Mouse (Mus musculus) embryonic facial prominence, embryonic 15.5 days (tissue): Measurements from ENCODE around the gene Gm20716. TPM values are rescaled to one million over a fixed set of nuclear protein-coding genes. Genes with fewer than 3 reads are reported as not detected.

Experiments
- ATAC-seq: fragments of 200-750 bp; cut with Nextera tagmentation; 2 replicates; pipeline ENCODE4 v1.8.0; 2017; ENCODE audit warnings: low read depth, moderate TSS enrichment; ENCODE audit not compliant: insufficient number of reproducible peaks, low FRiP score, low TSS enrichment
- H3K27ac ChIP-seq: fragments of 300-500 bp; sonication (generic); replicated peaks from 2 replicates; pipeline ENCODE4 v1.5.1; 2015; ENCODE audit warnings: mild to moderate bottlenecking, inconsistent platforms
- H3K27me3 ChIP-seq: fragments of 300-500 bp; sonication (generic); 2 replicates; pipeline ENCODE4 v1.6.1; 2015; ENCODE audit warnings: inconsistent platforms
- H3K36me3 ChIP-seq: fragments of 300-500 bp; sonication (generic); 2 replicates; pipeline ENCODE4 v1.6.1; 2015; ENCODE audit warnings: mild to moderate bottlenecking, inconsistent platforms
- H3K4me1 ChIP-seq: fragments of 300-500 bp; sonication (generic); 2 replicates; pipeline ENCODE4 v1.6.1; 2015; ENCODE audit warnings: inconsistent platforms
- H3K4me2 ChIP-seq: fragments of 300-500 bp; sonication (generic); replicated peaks from 2 replicates; pipeline ENCODE4 v1.6.1; 2015; ENCODE audit warnings: mild to moderate bottlenecking, inconsistent platforms
- H3K4me3 ChIP-seq: fragments of 300-500 bp; sonication (generic); replicated peaks from 2 replicates; pipeline ENCODE4 v1.5.1; 2015; ENCODE audit warnings: mild to moderate bottlenecking, inconsistent platforms
- H3K9ac ChIP-seq: fragments of 300-500 bp; sonication (generic); 2 replicates; pipeline ENCODE4 v1.6.1; 2015; ENCODE audit warnings: inconsistent platforms
- H3K9me3 ChIP-seq: fragments of 300-500 bp; sonication (generic); replicated peaks from 2 replicates; pipeline ENCODE4 v1.6.1; 2016; ENCODE audit warnings: inconsistent platforms
- WGBS: fragments of 180-500 bp; shearing (Covaris S2); methylation state at CpG from one replicate; pipeline ENCODE4 v1.1.7; 2015; 5-methylcytosine and 5-hydroxymethylcytosine counted together
- polyA plus RNA-seq: library from polyadenylated mRNA; unstranded; fragments of >200 nt; fragmentation: Nextera tagmentation; extraction: Ambion mirVana; gene quantifications from 2 replicates; pipeline ENCODE4 v1.2.1, GENCODE M21; 2015

Gene Gm20716
- polyA plus RNA-seq, 1 experiment from 2014 or later: 18.6 TPM

DNA sequence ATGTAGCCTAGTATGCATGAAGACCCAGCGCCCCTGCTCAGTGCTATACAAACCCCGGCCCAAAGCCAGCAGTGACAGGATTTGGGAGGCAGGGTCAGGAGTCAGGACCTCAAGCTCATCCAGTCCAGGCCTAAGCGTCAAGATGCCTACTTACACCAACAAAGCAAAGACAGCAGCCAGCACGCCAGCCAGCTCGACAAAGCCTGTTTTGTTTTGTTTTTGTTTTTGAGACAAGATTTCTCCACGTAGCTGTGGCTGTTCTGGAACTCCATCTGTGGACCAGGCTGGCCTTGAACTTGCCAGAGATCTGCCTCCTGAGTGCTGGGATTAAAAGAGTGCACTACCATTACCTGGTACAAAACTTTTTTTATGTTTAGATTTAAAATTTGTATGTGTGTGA lies 6.8 kb downstream of the Gm20716 start:
- H3K4me3 ChIP-seq: no peak overlapping the region
- H3K9me3 ChIP-seq: no peaks in the 10 kb centered on the region
- 85% methylated on average over 6 of the region's 6 CpGs for WGBS
- no peak overlapping the region for H3K4me2 ChIP-seq
- H3K27ac ChIP-seq: no peak overlapping the region
- no peak overlapping the region for H3K9ac ChIP-seq
- H3K36me3 ChIP-seq: peaks cover 76% of the 10 kb centered on the region
- peaks cover 4% of the 10 kb centered on the region for H3K4me1 ChIP-seq
- ATAC-seq: no peak
- no peaks in the 10 kb centered on the region for H3K27me3 ChIP-seq

DNA sequence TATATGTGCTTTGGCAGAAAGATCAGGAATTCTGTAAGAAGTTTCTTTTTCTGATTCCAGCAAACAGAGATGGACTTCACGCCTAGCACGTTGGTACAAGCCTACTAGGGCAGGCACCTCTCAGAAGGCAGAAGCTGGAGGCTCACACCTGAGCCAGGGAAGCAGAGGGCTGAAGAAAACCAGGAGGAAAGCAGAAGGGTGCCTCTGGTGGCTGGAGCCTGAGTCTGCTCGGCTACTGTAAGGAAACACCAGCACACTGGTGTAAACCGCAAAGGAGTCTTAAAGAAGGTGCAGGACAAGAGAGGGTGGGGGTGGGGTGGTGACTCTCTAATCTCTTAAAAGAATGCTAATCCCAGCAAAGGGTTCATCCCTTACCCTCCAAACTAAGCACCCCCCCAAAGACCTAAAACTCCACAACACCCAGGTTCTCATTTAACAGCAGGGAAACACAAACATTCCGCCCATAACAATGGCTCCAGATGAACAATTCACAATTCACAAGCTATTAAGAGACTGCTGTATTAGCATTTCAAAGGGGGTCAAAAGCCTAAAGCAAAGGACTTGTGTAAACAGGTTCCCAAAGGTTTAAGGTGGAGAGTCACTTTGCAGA lies 16.3 kb downstream of the Gm20716 start:
- Histone ChIP-seq H3K36me3 (peaks cover 88% of the 10 kb centered on the region), H3K4me1 (no peaks in the 10 kb centered on the region), H3K4me2 (no peak overlapping the region), H3K9ac (no peak overlapping the region), H3K27ac (no peak overlapping the region), H3K4me3 (no peak overlapping the region), H3K27me3 (no peaks in the 10 kb centered on the region), H3K9me3 (no peaks in the 10 kb centered on the region)
- WGBS: 45% methylated on average over 5 of the region's 5 CpGs
- no peak for ATAC-seq

DNA sequence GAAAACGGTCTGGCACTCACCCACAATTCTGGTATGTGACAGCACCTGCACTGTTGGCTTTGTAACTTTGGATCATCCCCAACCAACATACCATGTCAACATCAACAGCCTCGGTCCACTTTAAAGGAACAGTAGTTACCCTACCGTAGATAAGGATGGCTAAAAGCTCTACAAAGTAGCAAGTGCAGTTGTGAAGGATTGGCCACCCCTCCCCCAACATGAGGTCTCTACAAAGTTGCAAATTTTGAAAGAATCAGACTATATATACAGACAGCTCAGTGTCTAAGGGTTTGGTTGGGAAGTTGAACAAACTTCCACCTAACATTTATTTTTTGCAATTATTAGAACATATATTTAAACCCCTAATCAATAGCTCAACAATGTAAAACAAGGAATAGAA lies 22.3 kb downstream of the Gm20716 start:
- Histone ChIP-seq H3K27me3 (no peaks in the 10 kb centered on the region), H3K27ac (peak overlapping the region; percentile 99; the same call in 1 of the 2 replicates), H3K9ac (no peak overlapping the region), H3K4me1 (peaks cover 13% of the 10 kb centered on the region; the same call in 1 of the 2 replicates), H3K36me3 (peaks cover 44% of the 10 kb centered on the region), H3K4me3 (peak overlapping the region; percentile 87; the same call in 1 of the 2 replicates), H3K9me3 (no peaks in the 10 kb centered on the region), H3K4me2 (no peak overlapping the region)
- WGBS: 94% methylated on average over 3 of the region's 3 CpGs
- no peak for ATAC-seq

DNA sequence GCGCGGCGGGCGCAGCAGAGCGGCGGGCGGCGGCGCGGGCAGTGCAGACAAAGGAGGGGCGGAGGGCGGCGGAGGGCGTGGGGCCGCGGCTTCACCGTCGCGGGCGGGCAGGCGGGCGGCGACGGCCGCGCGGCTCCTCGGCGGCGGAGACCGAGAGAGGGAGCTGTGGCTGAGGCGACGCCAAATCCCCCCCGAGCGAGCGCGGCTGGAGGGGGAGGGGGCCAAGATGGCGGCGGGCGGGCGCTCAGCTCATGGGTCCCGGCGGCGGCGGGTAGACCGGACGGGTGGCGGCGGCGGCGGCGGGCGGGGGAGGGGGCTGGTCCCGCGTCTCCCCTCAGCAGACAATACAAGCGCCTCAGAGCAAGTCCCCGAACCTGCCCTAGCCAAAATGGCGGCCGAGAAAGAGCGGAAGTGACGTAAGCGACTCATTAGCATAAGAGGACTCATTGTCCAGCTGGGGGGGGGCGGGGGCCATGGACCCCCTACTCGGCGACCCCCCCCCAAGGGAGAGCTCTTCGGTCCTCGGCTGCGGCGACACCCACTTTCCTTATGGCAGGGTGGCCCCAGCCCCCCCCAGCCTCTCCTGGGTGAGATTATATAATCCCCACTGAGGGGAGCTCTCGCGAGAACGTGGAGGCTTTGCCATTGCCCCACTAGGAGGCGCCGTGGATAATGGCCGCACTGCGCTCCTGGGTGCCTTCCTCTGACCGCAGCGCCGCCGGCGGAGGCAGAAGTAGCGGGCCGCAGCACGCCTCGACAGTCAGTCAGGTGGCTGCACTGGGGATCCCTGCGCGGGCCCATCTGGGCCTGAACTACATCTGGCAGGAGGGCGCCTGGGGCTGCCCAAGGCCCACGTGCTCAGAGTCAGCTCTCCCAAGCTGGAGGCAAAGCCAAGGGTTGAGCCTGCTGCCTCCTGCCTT lies 23.2 kb downstream of the Gm20716 start, which contains the start of gene Adnp:
Gene Adnp (minus strand): TSS at position 388 of the 920 bp plus-strand sequence.
- Histone ChIP-seq H3K36me3 (peaks cover 35% of the 10 kb centered on the region), H3K27ac (peak within 1 kb of the TSS; percentile 99), H3K4me2 (peak within 1 kb of the TSS; percentile 67), H3K9me3 (no peaks in the 10 kb centered on the region), H3K4me3 (peak within 1 kb of the TSS; percentile 87), H3K27me3 (no peaks in the 10 kb centered on the region), H3K4me1 (peaks cover 13% of the 10 kb centered on the region; the same call in 1 of the 2 replicates), H3K9ac (peak within 1 kb of the TSS; percentile 100)
- ATAC-seq: peak; percentile 89
- WGBS: 0% methylated on average over 66 of the region's 89 CpGs

DNA sequence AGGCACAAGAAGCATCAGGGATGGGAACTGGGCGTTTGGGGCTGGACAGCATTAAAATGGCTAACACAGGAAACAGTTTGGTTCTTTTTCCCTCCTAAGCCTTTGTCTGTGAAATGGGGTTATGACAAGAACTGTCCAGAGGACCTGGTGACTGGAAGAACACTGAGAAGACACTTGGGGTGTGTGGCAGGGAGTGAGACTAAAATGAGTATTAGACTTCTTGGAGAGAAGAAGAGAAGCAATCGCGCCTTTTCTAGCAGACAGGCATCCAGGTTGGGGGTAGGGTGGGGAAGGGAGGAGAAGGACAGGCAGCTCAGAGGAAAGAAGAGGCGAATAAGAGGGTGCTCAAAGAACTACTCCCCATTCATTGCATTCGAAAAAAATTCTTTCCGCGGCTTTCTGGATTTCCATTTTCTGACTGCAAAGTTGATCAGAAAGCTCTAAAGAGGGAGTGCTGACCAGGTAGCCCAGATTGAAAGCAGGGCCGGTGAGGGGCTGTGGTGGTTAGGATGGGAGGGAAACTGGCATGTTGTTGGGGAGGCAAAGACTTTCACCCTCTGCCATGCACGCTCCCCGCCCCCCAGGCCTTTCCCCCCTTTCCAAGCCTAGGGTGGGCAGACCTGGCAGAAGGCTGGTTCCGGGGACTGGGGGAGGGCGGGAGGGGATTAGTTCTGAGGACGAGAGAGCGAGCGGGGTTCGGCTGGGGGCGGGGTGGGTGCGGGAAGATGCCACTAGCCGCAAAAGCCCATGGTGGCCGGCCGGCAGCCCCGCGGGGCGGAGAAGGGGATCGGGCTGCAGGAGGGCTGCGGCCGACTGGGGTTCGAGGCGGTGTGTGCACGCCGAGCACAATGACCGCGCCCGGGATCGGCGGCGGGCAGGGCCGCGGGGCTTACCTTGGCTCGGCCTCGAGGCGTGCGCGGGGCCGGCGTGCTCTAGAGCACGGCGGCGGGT lies 24.2 kb downstream of the Gm20716 start:
- Histone ChIP-seq H3K36me3 (peaks cover 29% of the 10 kb centered on the region), H3K27ac (peak overlapping the region; percentile 99), H3K9ac (peak overlapping the region; percentile 100), H3K27me3 (no peaks in the 10 kb centered on the region), H3K4me2 (peak overlapping the region; percentile 67), H3K4me3 (peak overlapping the region; percentile 87), H3K4me1 (peaks cover 19% of the 10 kb centered on the region), H3K9me3 (no peaks in the 10 kb centered on the region)
- under 1% methylated on average over 43 of the region's 49 CpGs for WGBS
- peak; percentile 16 for ATAC-seq

DNA sequence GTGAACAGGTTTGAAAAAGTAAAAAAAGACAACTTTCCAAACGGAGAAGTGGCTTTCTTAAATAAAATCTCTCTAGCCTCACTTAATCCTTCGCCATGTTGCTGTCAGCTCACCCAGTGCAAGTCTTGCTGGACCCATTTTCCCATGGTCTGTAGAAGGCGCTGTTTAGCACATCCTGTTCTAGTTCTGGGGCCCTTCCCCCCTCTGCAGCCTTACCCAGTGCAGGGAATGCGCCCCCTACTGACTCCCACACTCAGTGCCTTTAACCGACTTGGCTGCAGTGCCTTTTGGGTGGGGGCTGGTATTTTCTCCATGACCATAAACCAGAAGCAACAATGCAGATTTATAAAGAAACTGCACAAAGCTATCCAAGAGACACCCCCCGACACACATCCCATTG lies 24.9 kb downstream of the Gm20716 start:
- H3K9me3 ChIP-seq: no peaks in the 10 kb centered on the region
- 2% methylated on average over 6 of the region's 6 CpGs for WGBS
- ATAC-seq: peak; percentile 47
- H3K27ac ChIP-seq: peak overlapping the region; percentile 99
- H3K4me1 ChIP-seq: peaks cover 25% of the 10 kb centered on the region
- H3K27me3 ChIP-seq: no peaks in the 10 kb centered on the region
- peak overlapping the region; percentile 87 for H3K4me3 ChIP-seq
- peak overlapping the region; percentile 100 for H3K9ac ChIP-seq
- peaks cover 24% of the 10 kb centered on the region for H3K36me3 ChIP-seq
- H3K4me2 ChIP-seq: peak overlapping the region; percentile 67

DNA sequence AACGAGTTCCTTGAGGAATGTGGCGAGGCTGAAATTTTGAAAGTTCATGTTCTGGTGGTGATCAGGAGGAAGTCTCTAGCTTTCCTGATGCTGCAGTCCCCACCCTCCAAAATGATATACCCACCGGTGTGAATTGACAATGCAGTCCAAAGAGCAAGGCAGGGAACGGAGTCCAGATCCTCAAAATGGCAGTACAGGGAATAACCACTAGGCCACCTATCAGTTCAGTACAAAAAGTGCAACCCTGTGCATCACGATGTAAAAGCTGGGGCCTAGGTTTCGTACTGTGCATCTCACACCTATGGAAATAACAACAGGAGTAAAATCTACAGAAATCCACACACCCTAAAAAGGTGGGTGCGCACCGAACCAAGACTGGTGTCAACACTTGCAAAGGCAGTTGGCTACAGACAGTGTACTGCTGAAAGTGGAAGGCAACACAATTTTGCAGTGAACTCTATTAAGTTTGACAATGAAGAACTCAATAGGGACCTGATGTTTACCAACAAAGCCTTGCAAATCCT lies 25.6 kb downstream of the Gm20716 start:
- H3K27ac ChIP-seq: no peak overlapping the region
- H3K27me3 ChIP-seq: no peaks in the 10 kb centered on the region
- no peak for ATAC-seq
- peaks cover 20% of the 10 kb centered on the region for H3K36me3 ChIP-seq
- WGBS: 76% methylated on average over 8 of the region's 8 CpGs
- no peak overlapping the region for H3K9ac ChIP-seq
- peak overlapping the region; percentile 87 for H3K4me3 ChIP-seq
- peak overlapping the region; percentile 67 for H3K4me2 ChIP-seq
- no peaks in the 10 kb centered on the region for H3K9me3 ChIP-seq
- H3K4me1 ChIP-seq: peaks cover 30% of the 10 kb centered on the region

DNA sequence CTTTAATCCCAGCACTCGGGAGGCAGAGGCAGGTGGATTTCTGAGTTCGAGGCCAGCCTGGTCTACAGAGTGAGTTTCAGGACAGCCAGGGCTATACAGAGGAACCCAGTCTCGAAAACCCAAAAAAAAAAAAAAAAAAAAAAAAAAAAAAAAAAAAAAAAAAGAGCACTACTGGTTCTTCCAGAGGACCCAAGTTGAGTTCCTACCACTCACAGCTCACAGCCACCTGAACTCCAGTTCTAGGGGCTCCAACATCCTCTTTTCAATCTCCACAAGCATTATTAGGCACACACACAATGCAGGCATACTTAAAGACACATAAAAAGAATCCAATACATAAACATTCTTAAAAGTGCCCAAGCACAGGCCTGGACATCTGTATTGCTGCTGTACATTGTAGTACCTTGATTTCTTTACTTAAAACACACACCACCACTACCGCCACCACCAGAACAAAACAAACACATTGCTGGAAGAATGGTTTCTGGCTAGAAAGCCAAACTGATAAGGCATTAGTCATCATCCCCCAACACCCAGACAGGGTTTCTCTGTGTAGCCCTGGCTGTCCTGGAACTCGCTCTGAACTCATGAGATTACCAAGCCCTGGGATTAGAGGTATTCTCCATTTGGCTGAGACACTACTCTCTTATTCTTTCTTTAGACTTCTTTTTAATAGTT lies 30.0 kb downstream of the Gm20716 start:
- 71% methylated on average over 5 of the region's 5 CpGs for WGBS
- H3K4me2 ChIP-seq: no peak overlapping the region
- no peaks in the 10 kb centered on the region for H3K27me3 ChIP-seq
- peaks cover 16% of the 10 kb centered on the region for H3K36me3 ChIP-seq
- H3K9ac ChIP-seq: no peak overlapping the region
- H3K4me3 ChIP-seq: no peak overlapping the region
- no peak for ATAC-seq
- H3K27ac ChIP-seq: no peak overlapping the region
- H3K9me3 ChIP-seq: no peaks in the 10 kb centered on the region
- peaks cover 41% of the 10 kb centered on the region for H3K4me1 ChIP-seq

DNA sequence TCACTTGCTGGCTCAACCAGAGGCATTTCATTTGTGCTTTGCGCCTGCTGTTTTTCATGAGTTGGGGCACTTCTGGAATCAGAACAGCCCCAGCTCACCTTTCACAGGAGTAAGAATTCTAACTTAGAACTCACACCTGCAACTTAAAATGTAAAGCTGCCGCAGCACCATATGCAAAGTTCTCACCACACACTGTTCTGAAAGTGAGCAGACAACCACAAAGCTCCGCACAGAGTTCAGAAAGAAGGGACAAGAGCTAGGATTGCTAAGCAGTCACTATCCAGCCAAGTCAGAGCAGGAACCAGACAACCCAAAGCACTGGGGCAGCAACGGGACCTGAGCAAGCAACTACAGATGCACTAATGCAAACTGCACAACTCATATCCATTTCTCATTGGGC lies 30.7 kb downstream of the Gm20716 start:
- Histone ChIP-seq H3K4me3 (no peak overlapping the region), H3K4me2 (no peak overlapping the region), H3K36me3 (peaks cover 16% of the 10 kb centered on the region), H3K4me1 (peaks cover 39% of the 10 kb centered on the region), H3K27me3 (no peaks in the 10 kb centered on the region), H3K9me3 (no peaks in the 10 kb centered on the region), H3K9ac (no peak overlapping the region), H3K27ac (0 out of 2 replicates have a peak overlapping the region, but pooled peaks have one; percentile 7)
- ATAC-seq: no peak
- 78% methylated on average over 4 of the region's 4 CpGs for WGBS

DNA sequence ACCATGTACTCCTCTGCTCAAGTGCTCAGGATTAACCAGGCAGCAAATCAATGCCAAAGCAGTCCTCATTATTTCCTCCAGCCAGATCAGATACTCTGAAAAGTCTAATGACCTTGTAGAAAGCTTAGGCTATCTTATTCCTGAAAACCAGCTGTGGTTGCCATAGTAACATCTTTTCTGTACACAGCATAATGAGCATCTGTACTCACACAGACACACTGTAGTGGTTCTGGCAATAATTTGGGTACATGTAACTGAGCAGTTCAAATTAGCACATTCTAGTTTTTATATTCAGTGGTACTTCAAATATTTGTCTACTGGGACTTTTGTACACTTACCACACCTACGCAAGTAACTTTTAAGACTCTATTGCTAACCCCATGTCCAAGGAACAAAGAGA lies 31.7 kb downstream of the Gm20716 start:
- Histone ChIP-seq H3K9me3 (no peaks in the 10 kb centered on the region), H3K27me3 (no peaks in the 10 kb centered on the region), H3K4me3 (no peak overlapping the region), H3K4me2 (no peak overlapping the region), H3K9ac (no peak overlapping the region), H3K4me1 (peaks cover 34% of the 10 kb centered on the region), H3K36me3 (peaks cover 16% of the 10 kb centered on the region), H3K27ac (no peak overlapping the region)
- WGBS: 88% methylated on average over 1 of the region's 1 CpGs
- ATAC-seq: no peak
